Mouse (Mus musculus) lung, adult 10 weeks (tissue): ENCODE measurements around the gene Gpr6. TPM values are rescaled to one million over a fixed set of nuclear protein-coding genes. Genes with fewer than 3 reads are reported as not detected.

Experiments used
- polyA plus RNA-seq: library from polyadenylated mRNA; stranded (reverse); fragments of 350-450 nt; fragmentation: Illumina TruSeq; extraction: RNeasy Lipid Tissue Mini Kit (QIAGEN cat#74804); gene quantifications from one replicate; pipeline ENCODE4 v1.2.3, GENCODE M21; 2014; ENCODE audit warnings: low read depth, low replicate concordance; ENCODE audit not compliant: insufficient read depth

Gpr6 gene
- polyA plus RNA-seq, result not detected

GRCm38 (mm10) chr10:41072116-41072515 is at the start of gene Gpr6:
Gpr6 (minus strand) TSS chr10:41072285.

Other genes starting within 250 kb of the Gpr6 start
- gene Cdc40, start 189.0 kb downstream of the Gpr6 start, polyA plus RNA-seq, result 11.4 TPM
- 0.60 TPM for gene Wasf1, start 188.8 kb downstream of the Gpr6 start, polyA plus RNA-seq
- 9.2 TPM for gene Fig4, start 231.0 kb upstream of the Gpr6 start, polyA plus RNA-seq
- 0.61 TPM for gene Ak9, start 231.7 kb upstream of the Gpr6 start, polyA plus RNA-seq